Mouse (Mus musculus) small intestine, adult 2 months (tissue): ENCODE results near the gene Sec11a.

Source experiments
- CTCF ChIP-seq: fragments of 200-500 bp; IDR thresholded peaks from 2 replicates; pipeline ENCODE4 v1.5.1; 2012; ENCODE audit warnings: low read depth, mild to moderate bottlenecking, control low read depth, inconsistent platforms, low read length, moderate library complexity, mixed read lengths; ENCODE audit not compliant: insufficient replicate concordance, insufficient read length; ENCODE audit errors: extremely low read depth
- POLR2A ChIP-seq: fragments of 200-500 bp; IDR thresholded peaks from 2 replicates; pipeline ENCODE4 v1.6.1; 2012; ENCODE audit warnings: low read depth, mild to moderate bottlenecking, control low read depth, inconsistent platforms, low read length, moderate library complexity

DNA sequence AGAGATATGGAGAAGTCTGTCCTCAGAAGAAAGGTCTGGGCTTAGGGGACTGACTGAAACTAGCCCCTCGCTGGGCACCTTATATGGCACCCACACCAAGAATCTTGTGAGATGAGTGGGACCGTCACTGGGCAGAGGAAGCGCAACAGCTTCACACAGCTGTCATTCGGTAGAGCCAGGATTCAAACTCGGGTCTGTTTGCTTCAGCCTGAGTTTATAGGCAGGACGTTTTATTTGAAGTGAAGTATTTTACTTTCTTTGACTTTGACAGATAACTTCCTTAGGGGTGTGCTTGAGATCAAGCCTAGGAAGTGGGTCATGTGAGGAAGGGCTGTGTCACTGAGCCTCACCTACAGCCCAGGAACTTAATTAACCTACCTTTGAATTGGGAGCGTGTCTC is 82.1 kb downstream of the Sec11a start:
- TF ChIP-seq CTCF (no peak), POLR2A (no peak)
